Mouse (Mus musculus) adipocyte (in vitro differentiated cells): ENCODE data around the gene Cdhr5.
"Not testable (repeated sequence)": the region's sequence is repeated elsewhere in the genome, so short reads cannot be mapped to it uniquely, and the experiment has no call there.

Experiments used
- DNase-seq: peaks from one replicate; pipeline ENCODE4 v3.0.0-alpha.2; 2016; ENCODE audit warnings: low spot score

Gene Cdhr5

DNA sequence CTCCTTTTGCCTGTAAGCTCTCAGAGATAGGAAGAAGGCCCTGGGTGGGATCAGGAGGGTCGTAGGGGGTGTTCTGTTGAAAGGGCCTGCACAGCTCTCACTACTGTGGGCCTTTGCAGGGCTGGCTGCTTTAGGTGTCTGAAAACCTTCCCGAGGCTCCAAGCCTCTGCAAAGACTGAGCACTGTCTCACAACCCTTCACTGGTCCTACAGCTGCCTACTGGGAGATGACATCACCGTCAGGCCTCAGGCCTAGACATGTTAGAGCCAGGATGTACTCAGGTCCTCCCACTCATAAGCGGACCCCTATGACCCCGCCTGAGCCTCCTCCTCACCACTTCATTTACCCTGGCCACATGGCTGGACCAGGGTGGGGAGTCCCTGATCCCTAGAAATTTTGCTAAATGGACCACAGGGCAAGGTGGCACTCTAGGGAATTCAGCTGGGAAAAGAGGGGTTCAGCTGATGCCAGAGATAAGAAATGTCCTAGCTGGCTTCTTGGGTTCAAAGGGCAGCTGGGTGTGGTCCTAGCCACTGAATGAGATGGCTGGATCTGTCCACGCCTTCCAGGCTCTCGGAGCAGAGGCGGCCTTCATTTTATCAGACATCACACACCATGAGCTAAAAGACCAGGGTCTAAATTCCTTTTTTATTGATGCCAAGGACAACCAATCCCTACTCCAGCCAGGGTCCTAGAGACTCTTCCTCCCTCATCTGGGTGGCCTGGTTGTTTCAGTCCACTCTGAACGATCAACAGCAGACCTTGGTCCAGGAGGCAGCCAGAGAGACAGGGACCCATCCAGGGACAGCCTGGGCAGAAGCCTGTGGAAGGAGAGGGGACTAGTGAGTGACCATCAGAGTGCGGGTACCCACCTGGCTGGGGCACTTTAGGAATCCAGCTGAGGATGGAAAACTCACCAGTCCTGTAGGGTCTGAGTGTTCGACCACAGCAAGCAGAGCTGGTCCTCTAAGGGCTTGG is 1.4 kb upstream of the Cdhr5 start:
- no peak for DNase-seq

GRCm38 (mm10) chr7:141275356-141275755 is 1.2 kb downstream of the Cdhr5 start:
- DNase-seq, result no peak

DNA sequence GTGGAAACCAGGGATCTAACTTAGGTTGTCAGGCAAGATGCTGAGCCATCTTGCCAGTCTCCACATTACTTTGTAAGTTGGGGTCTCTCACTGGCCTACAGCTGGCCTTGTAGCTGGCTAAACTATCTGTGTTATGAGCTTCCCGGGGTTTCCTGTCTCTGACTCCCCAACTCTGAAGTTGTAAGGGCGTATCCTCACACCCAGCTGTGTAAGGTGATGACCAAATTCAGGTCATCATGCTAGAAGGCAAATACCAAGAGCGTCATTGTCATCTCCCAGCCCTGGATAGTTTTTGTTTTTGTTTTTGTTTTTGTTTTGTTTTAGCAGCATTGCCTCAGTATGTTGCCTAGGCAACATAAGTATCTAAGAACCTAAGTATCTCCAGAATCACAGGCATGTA is 6.0 kb downstream of the Cdhr5 start:
- no peak for DNase-seq

DNA sequence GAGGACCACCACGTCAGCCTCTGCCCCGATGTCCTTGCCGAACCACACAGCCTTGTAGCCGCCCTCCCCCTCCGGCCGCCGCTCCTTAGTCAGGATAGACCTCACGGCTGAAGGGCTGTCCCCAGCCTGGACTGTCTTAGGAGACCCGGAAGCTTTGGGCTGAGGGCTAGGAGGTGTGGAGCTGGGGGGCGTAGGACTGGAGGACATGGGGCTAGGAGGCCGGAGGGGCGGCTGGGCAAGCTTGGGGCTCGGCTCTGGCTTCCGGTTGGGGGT is 7.4 kb downstream of the Cdhr5 start:
- DNase-seq, result no peak

DNA sequence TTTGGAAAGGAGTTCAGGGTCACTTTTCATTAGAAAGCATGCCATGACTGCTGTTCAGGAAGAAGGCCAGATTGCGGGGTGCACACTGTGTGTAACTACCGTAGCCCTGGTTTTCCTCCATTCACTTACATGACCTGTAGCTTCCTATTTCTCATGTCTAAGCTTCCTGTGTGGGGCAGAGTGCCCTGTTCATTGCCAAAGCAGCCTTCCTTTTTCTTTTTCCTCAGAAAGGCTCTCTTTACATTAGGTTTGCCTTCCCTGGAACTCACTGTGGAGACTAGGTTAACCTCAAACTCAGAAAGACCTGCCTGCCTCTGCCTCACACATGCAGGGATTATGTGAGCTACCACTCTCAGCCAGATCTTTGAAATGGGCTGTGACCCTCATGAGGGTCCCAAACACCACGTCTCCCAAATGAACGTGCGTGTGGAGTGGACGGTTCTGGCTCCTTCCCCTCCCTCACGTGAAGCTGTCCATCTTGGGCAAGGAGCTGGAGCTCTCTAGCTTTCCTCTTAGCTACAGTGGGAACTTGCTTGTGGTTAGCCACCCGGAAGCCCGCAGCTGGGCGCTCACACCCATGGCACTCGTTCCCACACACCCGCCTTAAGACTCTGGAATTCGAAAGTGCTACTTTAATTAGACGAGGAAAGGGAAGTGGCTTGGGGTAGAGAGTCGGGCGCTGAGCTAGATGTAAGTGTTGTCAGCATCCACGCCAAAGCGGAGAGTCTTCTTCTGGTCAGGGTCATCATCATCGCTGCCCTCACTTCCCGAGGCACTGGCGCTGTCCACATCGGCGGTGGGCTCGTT is 7.9 kb downstream of the Cdhr5 start:
- DNase-seq, result no peak

GRCm38 (mm10) chr7:141265739-141266561 is 10.6 kb downstream of the Cdhr5 start, which contains the start of gene Irf7:
Gene Irf7, minus strand, starts transcription at chr7:141266481.
- DNase-seq, result peak; percentile 73

DNA sequence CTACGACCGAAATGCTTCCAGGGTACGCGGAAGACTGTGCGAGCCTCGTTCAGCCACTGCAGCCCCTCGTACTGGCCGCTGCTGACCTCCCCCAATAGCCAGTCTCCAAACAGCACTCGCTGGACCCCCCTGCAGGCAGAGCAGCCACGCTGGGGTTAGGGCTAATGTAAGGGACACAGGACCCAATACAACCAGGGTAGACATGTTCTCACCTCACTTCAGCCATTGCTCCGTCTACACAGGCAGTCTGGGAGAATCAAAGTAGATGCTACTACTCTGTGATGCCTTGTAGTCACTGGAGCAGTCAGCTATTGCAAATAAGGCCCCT is 11.2 kb downstream of the Cdhr5 start:
- no peak for DNase-seq

DNA sequence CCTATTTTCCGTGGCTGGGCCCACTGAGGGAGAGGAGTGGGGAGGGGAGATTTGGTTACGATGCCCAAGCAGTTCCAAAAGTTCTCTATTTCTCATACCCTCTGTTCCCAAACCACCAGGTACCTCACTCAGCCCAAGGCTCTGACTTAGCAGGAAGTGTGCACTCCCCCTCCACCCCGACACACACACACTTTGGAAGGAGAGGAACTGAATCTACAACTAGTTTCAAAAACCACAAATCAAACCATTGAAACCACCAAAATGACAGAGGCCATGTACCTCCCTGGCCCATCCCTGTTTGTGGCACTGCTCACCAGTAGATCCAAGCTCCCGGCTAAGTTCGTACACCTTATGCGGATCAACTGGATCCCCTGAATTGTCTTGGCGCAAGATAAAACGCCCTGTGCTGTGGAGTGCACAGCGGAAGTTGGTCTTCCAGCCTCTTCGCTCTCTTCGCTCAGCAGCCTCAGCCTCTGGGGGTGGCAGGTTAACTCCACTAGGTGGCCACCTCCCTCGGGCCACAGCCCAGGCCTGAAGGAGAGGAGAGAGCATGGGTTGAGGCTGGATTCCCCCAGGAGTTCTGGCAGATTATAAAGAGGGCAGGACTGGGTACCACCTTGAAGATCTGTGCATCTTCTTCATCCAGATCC is 11.7 kb downstream of the Cdhr5 start:
- no peak for DNase-seq

DNA sequence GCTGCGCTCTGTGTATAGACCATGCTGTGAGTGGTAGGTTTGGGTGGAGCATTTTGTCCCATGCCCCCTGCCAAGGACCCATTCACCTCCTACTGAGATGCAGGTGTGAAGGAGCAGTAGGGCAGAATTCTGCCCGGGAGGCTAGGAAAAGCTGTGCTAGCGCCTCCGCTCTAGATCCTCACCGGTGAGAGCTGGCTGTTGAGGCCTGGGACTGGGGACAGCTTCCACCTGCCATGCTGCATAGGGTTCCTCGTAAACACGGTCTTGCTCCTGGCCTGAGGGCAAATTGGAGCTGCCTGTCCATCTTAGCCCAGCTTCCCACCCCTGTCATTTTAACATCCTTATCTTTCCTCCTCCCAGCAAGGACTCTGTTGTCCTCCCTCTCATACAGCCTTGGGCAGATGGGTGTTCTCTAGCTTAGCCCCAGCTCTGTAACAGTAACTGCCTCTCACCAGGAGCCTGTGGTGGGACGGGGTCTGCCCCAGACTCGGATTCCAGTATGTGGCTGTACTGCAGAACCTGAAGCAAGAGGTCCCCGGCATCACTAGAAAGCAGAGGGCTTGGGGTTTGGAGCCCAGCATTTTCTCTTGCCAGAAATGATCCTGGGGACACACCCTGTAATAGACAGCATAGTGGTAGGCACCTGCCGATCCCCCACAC is 12.4 kb downstream of the Cdhr5 start:
- DNase-seq, result no peak

GRCm38 (mm10) chr7:141263640-141264039 is 12.9 kb downstream of the Cdhr5 start:
- no peak for DNase-seq

DNA sequence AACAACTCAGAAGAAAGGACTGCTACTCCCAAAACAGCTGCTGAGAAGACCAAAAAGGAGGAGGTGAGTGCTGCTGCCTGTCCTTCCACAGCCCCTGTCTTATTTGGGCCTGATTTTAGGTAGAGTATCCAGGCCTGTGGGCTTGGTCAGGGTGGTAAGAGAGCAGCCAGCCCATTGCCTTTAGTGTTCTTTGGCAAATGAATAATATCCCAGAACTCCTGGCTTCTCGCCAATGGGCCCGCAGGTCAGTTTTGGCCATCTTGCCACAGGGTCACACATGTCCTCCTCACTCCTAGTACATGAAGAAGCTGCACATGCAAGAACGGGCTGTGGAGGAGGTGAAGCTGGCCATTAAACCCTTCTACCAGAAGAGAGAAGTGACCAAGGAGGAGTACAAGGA is 15.1 kb downstream of the Cdhr5 start:
- DNase-seq, result peak; percentile 68

- DNase-seq, result no peak
Measured at GRCm38 (mm10) chr7:141256159-141256558, 20.4 kb downstream of the Cdhr5 start.

DNA sequence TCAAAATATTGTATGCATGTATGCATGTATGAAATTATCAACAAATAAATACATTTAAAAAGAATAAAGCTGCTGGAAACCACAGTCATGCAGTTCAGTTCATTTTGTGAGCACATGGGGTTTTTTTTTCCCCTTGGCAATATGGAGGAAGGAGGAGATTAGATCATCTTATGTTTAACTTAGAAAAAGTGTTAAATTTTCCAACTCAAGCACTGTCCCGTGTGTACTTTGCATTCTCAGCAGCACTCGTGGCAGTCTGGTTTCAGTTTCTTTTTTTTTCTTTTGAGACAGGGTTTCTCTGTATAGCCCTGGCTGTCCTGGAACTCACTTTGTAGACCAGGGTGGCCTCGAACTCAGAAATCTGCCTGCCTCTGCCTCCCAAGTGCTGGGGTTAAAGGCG is 26.1 kb downstream of the Cdhr5 start:
- DNase-seq, result not testable (repeated sequence)

GRCm38 (mm10) chr7:141231551-141231950 is 45.0 kb downstream of the Cdhr5 start:
- DNase-seq, result no peak

GRCm38 (mm10) chr7:141231111-141231510 is 45.5 kb downstream of the Cdhr5 start:
- no peak for DNase-seq

GRCm38 (mm10) chr7:141230570-141230969 is 46.0 kb downstream of the Cdhr5 start:
- no peak for DNase-seq

DNA sequence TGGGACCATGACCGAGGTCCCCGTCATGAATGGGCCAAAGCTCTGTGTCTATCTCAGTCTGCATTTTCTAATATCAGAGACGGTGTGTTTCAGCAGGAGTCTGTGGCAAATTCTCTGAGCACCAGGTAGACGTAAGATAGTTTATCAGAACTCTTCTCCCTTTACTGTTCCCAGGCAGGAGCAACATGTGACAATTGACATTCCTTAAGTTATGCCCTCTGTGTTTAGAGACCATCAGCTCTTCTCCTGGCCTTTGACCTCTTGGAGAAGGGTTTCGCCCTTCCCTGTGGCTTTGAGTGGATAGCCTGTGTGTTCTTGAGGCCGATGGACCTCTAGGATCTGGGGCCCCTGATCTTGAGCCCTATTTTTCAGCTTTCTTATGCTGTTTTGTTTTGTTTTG is 46.9 kb downstream of the Cdhr5 start:
- DNase-seq, result no peak

DNA sequence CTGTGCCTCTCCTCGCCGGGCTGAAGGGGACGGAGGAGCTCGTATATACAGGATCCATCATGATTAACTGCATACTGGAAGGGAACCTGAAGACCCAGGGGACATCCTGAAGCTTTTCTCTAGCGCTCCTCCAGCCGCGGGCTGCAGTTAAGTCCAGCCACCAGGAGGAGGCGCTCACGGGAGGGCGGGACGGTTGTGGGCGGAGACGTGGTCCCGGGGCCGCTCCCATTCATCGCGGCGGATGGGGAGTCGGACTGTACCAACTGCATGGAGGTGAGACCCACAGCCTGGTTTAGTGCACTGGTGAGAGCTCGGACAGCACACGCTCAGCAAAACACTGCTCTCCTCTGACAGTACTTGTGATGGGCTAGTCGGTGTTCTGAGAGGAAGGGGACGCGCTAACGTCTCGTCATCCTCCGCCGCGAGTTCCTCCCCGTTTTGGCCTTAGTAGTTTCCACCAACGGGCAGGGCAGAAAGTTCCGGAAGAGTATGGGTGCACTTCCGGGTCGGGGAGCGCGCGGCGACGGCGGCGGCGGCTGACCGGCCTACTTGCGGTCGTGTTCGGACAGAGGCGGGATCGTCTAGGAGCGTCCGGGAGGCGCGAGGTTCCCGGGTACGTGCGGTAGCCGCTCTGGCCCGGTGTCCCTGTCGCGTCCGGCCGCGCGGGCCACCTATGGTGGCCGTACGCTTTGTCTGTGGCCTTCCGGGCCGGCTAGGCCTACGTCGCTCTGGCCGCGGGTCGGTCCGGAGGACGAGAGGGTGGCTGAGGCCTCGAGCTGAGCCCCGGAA is 48.1 kb downstream of the Cdhr5 start, which contains the start of gene Phrf1:
Phrf1 (plus strand) TSS at position 506 of the 789 bp plus-strand sequence.
- DNase-seq, result peak; percentile 87

DNA sequence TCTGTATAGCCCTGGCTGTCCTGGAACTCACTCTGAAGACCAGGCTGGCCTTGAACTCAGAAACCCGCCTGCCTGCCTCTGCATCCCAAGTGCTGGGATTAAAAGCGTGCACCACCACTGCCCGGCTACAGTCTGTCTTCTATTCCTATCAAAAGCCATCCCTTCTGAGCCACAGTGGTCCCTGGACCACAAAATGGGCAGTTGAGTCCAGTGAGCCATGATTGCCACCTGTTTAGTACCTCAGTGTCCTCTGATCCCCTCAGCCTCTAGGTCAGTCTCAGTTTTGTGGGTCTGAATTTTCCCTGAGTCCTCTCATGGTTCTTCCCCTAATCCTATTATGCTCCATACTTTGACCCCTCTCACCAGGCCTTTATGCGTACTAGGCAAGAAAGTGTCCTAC is 48.8 kb downstream of the Cdhr5 start:
- DNase-seq, result no peak

GRCm38 (mm10) chr7:141226535-141226934 is 50.1 kb downstream of the Cdhr5 start:
- no peak for DNase-seq
